Mouse (Mus musculus) brain, embryonic 14.5 days (tissue): ENCODE results near the gene Baiap2.
A peak's percentile ranks its signal among the peaks of the same experiment; 100 is the strongest.

Source experiments
- CTCF ChIP-seq: fragments of 200-500 bp; IDR thresholded peaks from 2 replicates; pipeline ENCODE4 v1.5.1; 2012; ENCODE audit warnings: inconsistent platforms, mild to moderate bottlenecking, moderate library complexity, borderline replicate concordance; ENCODE audit not compliant: insufficient read depth, insufficient read length; ENCODE audit errors: extremely low read depth
- POLR2A ChIP-seq: fragments of 200-500 bp; IDR thresholded peaks from 2 replicates; pipeline ENCODE4 v1.6.1; 2012; ENCODE audit warnings: mild to moderate bottlenecking, inconsistent platforms, borderline replicate concordance; ENCODE audit not compliant: poor library complexity, insufficient read depth, insufficient read length, severe bottlenecking; ENCODE audit errors: extremely low read depth

DNA sequence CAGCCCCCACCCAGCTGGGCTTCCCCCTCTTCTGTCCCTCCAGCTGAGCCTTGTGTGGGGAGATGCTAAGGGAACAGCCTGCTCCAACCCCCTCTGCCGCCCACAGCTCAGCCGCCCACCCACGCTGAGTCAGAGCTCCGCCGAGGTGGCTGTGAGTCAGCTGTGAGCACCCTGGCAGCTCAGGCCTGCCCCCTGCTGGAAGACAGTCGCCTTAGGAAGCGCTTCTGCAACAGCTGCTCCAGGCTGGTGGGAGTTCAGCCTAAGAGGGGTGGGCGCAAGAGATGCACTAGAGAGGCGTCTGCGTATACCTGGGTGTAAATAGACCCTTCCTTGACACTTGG is 48.7 kb downstream of the Baiap2 start:
- TF ChIP-seq CTCF (peak; percentile 96), POLR2A (no peak)
